Mouse (Mus musculus): Measurements from ENCODE around the gene Ccr6.
A peak's percentile ranks its signal among the peaks of the same experiment; 100 is the strongest.

Gene Ccr6

DNA sequence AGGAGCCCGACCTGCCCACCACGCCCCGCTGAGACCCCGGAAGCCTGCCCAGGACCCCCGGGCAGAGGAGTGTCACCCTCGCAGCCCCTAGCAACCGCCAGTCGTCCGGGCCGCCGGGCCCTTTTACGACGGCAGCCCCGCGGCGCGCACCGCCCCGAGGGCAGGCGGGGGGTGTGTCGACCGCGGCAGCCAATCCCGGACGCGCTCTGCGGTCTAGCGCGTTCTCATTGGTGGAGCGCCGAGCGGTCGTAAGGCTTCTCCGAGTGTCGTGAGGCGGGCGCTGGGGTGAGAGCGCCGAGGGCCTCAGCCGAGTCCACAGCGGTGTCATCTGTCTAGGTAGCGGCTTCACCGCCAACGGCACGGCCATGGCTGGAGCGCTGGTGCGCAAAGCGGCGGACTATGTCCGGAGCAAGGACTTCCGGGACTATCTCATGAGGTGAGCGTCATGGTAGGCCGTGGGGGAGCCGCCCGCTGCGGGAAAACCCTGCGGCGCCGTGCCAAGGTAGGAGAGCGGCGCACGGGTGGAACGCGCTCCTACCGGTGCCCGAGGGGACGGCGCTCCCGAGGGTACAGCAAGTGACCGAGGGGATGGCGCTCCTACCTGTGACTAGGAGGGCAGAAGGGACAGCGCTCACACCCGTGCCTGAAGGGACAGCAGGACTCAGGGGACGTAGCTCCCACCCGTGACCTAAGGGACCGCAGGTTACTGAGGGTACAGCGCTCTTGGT is 47.8 kb downstream of the Ccr6 start:
- DNase-seq (ENCODE audit: low spot score): peak; percentile 96

DNA sequence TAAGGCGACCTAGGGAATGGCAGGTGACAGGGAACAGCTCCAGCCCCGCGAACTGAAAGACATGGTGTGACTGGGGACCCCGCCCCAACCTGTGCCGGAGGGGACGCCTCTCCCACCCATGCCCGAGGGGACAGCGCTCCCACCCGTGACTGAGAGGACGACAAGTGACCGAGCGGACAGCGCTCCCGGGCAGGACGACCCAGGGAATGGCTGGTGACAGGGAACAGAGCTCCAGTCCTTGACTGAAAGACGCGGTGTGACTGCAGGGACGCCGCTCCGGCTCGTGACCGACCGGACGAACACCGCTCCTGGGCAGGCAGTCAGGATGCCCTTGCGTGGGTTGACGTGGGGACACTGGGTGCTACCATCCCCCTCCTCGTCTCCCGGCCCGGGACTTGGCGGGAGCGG is 48.4 kb downstream of the Ccr6 start:
- DNase-seq (ENCODE audit: low spot score): peak; percentile 18

DNA sequence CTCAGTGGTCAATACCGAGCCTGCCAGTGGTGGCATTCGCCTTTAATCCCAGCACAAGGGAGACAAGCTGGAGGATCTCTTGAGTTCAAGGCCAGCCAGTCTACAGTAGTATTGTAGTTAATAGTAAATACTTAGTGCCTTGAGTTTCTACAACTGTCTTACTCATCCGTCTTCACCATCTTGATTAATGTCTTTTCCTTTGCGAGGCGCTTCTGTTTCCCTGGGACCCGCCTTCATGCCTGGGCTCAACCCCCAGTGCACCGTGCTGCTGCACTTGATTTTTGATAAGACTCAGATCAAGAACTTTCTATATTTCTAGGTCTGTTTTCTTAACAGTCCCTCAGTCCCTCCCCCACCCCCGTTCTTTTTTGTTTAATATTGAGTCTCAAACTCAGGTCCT is 49.2 kb downstream of the Ccr6 start:
- no peak for DNase-seq (ENCODE audit: low spot score)

DNA sequence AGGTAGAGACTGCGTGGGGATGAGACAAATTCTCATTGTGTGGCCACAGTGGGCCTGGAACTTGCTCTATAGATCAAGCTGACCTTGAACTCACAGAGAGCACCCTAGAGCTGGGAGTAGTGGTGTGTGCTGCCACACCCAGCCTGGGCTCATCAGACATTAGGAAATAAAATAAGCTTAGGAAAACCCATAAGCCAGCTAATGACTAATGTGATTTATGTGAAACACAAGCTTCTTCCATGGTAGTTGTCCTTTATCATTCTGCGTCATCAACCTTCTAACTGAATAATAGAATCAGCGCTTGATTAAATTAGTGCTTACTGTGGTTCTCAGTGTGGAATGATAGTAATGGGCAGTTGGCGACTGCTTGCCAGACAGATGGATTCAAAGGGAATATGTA is 51.1 kb downstream of the Ccr6 start:
- no peak for DNase-seq (ENCODE audit: low spot score)

DNA sequence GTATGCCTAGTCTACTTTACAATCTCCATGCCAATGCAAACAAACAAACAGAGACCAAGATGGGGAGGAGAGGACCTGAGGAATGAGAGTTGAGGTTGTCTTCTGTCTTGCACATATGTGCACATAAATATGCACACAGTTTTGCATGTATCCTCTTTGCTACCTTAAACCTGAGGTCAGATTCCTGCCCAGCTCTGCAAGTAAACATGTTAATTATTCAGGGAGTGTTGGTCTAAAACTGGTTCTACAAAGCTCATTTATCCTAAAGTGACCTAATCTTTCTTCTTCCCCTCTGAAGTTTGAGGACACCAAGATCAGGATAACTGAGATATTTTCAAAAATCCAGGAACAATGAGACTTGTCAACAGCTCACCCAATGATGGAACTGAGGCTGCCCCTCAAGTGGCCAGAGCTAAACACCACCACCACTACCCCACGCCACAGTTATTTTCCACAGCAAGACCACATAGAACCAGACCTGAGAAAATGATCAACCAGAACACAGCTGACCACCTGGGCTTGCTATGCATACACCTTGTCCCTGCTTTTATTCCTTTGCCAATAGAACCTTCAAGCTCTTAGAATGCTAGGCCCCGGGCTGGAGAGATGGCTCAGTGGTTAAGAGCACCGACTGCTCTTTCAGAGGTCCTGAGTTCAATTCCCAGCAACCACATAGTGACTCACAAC is 54.3 kb downstream of the Ccr6 start:
- DNase-seq (ENCODE audit: low spot score): no peak

DNA sequence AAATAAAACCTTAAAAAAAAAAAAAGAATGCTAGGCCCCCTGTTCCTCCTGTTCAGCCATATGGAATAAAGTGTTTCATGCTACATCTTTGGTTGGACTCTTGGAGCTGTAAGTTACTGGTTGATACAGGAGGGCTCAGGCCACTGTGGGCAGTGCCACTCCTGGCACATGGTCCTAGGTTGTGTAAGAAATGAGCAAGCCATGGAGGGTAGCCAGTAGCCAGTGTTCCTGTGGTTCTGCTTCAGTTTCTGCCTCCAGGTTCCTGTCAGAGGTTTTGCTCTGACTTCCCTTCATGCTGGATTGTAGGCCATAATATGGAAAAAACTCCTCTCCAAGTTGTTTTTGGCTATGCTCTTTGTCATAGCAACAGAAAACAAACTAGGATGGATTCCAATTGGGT is 54.9 kb downstream of the Ccr6 start:
- no peak for DNase-seq (ENCODE audit: low spot score)

DNA sequence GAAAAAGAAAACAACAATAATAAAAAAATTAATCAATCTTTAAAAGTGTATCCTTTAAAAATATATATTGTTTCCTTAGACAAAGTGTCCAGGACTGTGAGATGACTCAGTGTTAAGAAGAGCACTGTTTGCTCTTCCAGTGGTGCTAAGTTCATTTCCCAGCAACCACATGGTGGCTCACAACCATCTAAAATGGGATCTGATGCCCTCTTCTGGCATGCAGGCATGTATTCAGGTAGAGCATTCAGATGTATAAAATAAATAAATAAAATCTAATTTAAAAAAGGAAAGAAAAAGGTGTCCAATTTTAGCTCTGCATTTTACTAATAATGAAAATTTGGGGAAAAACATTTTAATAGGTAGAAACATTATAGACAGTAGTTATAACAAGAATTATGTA is 60.0 kb downstream of the Ccr6 start:
- DNase-seq (ENCODE audit: low spot score): no peak

DNA sequence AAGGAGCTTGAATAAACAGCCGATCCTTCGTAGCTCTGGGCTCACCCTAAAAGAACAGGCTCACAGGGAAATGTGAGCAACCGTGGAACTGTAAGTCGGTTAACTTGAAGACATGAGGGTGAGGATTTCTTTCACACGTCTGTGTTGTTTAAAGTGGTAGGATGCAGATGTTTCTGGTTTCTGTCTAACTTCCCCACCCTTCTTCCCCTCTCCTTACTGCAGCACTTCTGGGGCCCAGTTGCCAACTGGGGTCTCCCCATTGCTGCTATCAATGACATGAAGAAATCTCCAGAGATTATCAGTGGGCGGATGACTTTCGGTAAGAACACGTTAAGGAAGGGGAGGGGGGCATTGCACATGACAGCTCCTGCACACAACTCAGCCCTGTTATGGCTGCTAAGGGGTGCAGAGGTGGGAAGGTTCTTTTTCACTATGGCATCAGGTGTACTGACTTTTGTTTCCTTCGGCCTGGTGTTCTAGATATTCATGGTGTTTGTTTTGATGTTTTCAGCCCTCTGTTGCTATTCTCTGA is 60.5 kb downstream of the Ccr6 start:
- no peak for DNase-seq (ENCODE audit: low spot score)

DNA sequence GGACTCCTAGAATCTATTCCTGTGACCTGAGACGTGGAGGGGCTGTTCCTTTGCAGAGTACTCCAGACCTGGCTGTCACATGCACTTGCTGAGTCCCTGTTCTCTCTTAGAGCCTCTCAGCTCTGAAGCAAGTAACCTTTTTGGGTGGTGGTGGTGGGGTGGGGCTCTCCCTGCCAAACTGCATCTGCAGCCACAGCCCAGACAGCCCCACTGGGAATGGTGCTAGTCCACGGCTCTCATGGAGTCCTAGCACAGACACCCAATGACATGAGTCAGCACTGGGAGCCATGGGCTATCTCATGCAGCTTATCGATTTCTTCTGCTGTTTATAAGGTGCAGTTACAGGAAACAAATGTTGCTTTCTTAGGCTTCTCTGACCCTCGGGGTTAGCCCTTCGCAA is 61.9 kb downstream of the Ccr6 start:
- DNase-seq (ENCODE audit: low spot score): no peak

DNA sequence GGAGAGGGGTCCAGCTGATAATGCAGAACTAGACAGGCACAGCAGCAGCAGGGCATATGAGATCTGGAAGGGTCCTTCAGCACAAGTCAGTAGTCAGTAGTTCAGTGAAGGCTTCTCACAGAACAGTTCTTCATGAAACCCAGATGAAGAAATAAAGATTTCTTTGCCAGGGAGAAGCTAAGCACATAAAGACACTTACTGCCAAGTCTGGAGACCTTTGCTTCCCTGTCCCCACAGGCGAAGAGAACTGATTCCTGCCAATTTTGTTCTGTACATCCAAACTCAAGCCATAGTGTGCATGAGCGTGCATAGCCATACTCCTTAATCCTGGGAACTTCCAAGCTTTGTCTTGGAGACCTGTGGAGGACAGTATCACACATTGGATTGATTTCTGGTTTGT is 62.4 kb downstream of the Ccr6 start:
- DNase-seq (ENCODE audit: low spot score): no peak

DNA sequence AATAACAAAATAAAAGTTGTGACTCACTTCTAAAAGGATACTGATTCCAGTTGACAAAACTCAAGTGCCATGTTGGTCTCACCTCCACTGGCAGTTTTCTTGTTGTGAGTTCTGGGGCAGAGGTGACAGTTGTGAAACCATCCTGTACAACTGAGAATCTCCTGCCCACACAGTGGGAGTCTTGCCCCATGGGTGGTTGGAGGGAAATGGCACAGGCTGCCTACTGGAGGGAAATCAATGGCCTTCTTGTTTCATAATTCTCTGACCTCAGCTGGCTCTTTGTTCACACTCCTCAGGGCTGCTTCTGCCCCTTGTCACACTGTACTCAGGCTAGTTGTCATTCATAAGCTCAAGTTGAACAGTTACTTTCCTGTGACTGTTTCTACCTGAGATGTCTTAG is 63.7 kb downstream of the Ccr6 start:
- DNase-seq (ENCODE audit: low spot score): no peak

DNA sequence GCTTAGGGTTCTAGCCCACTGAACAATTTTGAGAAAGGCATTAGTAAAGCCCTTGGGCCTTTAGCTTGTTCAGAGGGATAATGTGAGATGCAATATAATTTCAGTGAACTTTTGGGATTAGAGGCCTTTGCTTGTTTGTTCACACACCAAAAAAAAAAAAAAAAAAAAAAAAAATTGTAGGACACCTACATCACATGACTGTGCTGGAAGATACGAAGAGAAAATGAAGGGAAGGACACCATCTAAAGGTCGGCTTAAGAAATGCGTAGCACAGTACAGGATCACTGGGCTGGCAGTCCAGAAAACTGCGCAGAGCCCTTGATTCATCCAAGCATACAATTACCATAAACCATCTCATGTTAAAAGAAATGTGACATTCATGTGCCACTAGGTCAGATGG is 65.7 kb downstream of the Ccr6 start:
- no peak for DNase-seq (ENCODE audit: low spot score)

DNA sequence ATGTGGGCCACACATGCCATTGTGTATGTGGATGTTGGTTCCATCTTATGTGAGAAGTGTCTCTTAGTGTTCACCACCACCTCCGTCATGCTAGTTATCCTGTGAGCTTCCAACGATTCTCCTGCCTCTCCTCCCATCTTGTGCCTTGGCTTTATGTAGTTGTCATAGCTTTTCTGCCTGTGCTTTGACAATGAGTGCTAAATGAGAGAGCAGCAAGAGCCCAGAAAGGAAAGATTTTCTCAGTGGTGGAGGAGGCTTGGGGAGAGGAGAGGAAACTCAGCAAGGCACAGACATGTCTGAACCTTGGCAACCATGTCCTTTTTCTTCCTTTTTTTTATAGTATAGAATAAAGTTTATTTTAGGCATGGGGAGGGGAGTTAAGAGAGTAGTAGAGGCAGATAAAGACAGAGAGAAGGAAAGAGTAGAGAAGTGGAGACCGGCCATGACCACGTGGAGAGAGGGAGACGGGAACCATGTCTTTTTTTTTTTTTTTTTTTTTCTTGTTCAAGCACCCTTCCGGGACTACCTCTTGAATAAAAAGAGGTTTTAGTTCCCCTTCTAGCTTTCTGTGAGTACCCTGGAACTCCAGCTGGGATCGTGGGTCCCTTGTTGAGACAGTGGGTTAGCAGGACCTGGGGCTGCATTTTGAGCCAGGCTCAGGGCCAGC is 67.1 kb downstream of the Ccr6 start:
- no peak for DNase-seq (ENCODE audit: low spot score)

DNA sequence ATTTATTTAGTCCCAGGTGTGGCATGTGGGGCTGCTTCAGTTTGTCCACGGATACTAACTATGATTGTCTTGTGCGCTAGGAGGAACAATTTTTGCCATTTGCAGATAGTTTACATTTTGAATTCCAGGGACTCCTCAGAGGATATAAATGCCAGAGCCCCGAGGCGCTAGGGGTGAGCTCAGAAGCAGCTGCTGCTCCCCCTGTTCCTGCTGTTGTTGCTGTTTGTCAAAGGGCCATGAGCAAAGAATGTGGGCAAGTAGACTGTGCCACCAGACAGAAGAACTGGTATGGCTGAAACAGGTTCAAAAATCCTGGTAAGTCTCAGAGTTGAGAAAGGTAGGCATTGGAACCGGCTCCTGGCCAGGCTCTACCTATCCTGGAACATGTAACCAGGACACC is 67.8 kb downstream of the Ccr6 start:
- DNase-seq (ENCODE audit: low spot score): no peak

DNA sequence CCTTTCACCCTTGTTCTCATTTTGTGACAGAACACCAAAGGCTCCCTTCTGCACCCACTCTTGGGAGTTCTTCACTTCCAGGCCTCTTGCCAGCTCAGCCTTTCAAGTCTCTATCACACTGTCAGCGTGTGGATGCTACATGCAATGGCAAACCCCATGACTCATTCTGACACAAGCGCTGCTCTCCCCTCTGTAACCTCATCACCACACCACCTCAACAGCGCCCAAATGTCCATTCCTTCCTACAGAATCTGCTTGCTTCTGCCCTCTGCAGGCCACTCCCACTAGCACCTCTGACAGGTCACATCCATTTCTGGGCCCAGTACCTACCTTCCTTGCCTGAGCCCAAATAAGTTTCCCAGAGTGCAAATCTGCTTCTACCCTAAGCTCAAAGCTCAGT is 70.0 kb downstream of the Ccr6 start:
- no peak for DNase-seq (ENCODE audit: low spot score)

All from urinary bladder, postnatal 14 days (tissue).